Mouse (Mus musculus) gastrocnemius, adult 8-10 months (tissue): ENCODE results near the gene Gtsf1. TPM values are rescaled to one million over a fixed set of nuclear protein-coding genes. Genes with fewer than 3 reads are reported as not detected.

Source experiments
- DNase-seq, 2 experiments: peaks; one replicate each; pipeline ENCODE4 v3.0.0; 2022; ENCODE audit warnings: low spot score in 2 of 2
- total RNA-seq, 4 experiments: library from RNA; stranded (reverse); gene quantifications; 2 replicates each; pipeline ENCODE4 v1.2.4; 2022

Gene Gtsf1
- total RNA-seq, 4 experiments from 2014 or later: not detected

DNA sequence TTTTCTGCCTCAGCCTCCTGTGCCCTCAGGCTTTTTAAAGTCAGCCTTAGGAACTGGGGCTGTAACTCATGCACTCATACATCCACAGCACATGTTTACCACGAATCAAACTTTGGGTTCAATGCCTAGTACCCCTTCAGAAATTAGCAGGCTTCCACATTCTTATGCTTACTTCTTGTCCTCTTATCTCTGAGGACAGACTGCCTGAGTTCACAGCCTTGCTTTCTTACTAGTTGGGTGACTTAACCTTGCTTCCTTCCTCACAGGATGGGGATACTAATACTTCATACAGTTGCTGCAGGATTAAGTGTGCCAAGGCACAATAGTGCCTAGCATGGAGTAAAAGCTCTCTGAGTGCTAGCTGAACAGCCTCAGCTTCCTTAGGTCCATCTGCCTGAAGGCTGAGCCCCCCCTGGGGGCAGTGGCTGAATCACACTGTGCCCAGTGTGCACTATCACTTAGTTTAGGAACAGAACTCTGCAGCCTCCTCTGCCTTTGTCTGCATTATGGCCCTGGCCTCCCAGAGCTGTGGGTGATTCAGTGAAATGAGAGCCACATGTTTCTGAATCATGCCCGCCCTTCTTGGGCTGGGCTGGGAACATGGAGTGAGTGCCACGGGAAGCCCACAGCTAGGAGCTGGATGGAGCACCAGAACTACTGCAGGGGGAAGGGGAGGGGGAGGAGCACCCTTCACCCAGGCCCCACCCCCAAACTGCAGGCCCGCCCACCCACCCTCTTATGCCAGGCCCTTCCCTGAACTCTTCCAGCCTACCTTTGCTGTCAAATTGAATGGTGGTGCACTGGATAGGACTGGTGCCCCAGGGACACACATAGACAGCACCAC, 71.8 kb downstream of the Gtsf1 start:
- DNase-seq: no peak

DNA sequence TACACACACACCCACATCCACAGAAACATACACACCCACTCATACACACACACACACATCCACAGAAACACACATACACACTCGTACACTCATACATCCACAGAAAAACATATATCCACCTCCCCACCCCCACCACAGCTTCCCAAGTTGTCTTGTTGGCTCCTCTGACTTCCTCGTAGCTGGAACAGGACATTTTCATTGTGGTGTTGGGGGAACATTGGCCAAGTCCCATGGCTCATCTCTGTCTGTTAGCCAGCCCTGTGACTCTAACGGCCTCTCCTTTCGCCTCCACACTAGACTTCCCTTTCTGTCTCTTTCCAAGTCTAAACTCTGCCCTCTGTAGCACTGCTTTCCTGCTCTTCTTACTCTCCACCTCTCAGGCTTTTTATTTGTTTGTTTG, 72.5 kb downstream of the Gtsf1 start:
- no peak for DNase-seq

DNA sequence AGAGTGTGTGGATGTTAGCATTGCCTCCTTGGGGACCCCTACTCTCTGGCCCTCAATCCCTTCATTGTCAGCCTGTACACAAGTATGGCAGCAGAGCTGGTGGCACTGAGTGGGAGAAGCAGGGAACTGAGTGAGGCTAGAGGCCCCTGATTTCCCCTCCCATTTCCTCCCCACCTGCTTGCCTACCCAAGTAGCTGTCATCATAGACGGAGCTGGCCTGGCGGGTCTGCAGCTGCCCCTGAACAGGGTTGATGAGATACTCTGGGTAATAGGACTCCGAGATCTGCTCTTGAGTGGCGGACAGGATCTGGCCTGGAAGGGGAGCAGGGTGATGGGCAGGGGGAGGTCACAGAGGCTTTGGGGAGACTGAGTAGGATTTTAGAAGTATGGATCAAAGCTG, 74.1 kb downstream of the Gtsf1 start:
- DNase-seq: no peak

DNA sequence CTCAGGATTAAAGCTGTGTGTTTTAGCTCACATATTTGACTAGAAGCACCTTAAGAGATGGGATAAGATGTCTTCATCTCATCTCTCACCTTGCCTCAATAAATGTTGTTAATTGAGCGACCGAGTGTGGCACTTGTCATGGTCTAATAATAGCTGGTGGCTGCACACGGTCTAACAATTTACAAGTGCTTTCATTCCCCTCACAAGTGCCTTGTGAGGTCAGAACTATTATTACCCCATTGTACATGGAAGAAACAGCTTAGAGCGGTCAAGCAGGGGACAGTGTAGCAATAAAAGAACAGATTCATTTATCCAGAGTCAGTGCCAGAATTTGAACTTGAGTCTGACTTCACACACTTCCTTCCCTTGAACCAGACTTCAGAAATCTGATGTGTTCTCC, 74.8 kb downstream of the Gtsf1 start:
- no peak for DNase-seq

DNA sequence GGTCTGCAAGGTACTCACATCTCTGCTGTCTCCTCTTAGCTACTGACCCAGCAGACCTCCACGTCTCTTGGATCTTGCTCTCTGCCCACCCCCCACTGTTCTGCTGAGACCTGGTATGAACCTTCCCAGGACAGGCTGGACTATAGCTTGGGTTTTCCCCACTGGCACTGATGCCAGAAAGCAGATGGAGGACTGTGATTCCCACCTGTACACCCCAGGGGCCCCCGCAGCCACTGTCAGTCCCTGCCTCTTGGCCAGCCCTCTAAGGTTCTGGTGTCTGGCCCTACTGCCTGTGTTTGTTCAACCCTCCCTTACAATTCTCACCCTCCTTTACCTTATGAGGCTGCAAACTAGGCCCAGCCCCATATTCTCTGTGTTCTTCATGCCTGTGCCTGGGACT, 75.6 kb downstream of the Gtsf1 start:
- no peak for DNase-seq

DNA sequence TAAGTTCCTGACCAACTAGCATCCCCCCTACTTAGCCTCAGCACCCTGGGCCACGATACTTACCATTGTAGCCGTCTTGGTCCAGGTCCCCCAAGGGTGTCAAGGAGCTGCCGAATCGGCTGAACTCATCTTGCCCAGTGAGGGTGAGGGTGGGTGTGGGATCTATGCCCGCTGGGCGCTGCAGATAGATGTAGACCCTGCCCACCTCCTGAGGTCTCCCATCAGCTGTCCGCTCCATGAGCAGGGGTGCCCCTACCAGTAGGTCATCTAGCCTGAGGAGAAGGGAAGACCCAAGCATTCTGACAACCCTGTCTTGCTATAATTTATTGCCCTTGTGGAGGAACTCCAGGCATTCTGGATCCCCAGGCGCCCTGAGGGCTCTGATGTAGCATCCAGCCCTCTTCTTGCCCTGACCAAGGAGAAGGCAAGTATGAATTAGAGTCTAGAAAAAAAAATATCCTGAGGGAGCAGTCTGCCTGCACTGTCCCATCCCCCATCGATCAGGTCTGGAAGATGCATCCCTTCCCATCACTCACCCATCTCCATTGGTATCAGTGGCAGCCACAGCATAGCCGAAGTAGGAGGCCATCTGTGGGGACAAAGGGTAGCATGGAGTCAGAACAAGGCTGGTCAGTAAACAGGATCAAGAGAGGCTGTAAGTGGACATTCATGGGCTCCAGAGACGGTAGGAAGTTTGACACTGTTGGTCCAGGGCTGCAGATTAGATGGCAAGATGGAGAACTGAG, 76.6 kb downstream of the Gtsf1 start:
- no peak for DNase-seq

DNA sequence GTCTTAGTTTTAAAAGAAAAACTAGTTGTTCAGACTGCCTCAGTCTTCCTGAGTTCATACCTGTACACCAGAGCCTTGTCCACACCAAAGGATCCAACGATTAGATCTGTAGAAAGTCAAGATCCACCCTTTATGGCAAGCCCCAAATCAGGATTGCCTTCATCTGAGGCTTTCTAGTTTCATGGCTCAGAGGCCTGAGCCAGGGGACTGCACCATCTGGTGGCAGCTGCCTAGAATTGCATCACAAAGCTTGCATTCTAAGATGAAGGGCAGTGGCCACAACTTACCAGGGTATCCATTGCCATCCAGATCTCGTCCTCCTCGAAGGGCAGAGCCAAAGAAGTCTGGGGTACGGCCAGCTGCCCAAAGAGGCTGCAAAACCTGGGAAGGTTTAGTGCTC, 77.4 kb downstream of the Gtsf1 start:
- no peak for DNase-seq

Other genes with a start within 250 kb of the Gtsf1 start
- gene Cbx5, start 190.7 kb downstream of the Gtsf1 start, total RNA-seq: 10 to 100 TPM; 25.0 to 34.2 (median 28.9) TPM
- gene Hnrnpa1, start 190.0 kb downstream of the Gtsf1 start, total RNA-seq: 100 to 1,000 TPM in 1 of 4 experiments, 10 to 100 TPM in 3; 82.7 to 111 (median 89.3) TPM
- gene Nfe2, start 172.1 kb downstream of the Gtsf1 start, total RNA-seq: not detected
- gene Copz1, start 157.8 kb downstream of the Gtsf1 start, total RNA-seq: 10 to 100 TPM; 34.7 to 39.4 (median 35.6) TPM
- not detected for gene Gpr84, start 119.9 kb downstream of the Gtsf1 start, total RNA-seq
- 1 to 10 TPM; 5.7 to 6.4 (median 5.9) TPM for gene Zfp385a, start 90.4 kb downstream of the Gtsf1 start, total RNA-seq
- gene Itga5, start 63.7 kb downstream of the Gtsf1 start, total RNA-seq: 1 to 10 TPM; 4.0 to 4.9 (median 4.5) TPM
- not detected for gene Gtsf2, start 18.0 kb upstream of the Gtsf1 start, total RNA-seq
- gene Nckap1l, start 23.3 kb upstream of the Gtsf1 start, total RNA-seq: 1 to 10 TPM in 1 of 4 experiments, under 1 TPM in 3; 0.27 to 1.0 (median 0.63) TPM
- gene Pde1b, start 72.6 kb upstream of the Gtsf1 start, total RNA-seq: under 1 TPM; 0.41 to 0.52 (median 0.46) TPM
- gene Ppp1r1a, start 107.5 kb upstream of the Gtsf1 start, total RNA-seq: 100 to 1,000 TPM in 2 of 4 experiments, 10 to 100 TPM in 2; 77.3 to 125 (median 101) TPM
- gene Glycam1, start 134.6 kb upstream of the Gtsf1 start, total RNA-seq: not detected